Mouse (Mus musculus): ENCODE data around the gene Sec61b. TPM values are rescaled to one million over a fixed set of nuclear protein-coding genes. Genes with fewer than 3 reads are reported as not detected.

The Sec61b gene
- polyA plus RNA-seq, 1 experiment from 2014 or later = 495 TPM

- peak overlapping the region; percentile 61 for H3K4me2 ChIP-seq (replicated peaks; ENCODE audit: low read depth)
- ATAC-seq (ENCODE audit: low FRiP score, low TSS enrichment) = peak; percentile 33
- DNase-seq (ENCODE audit: low spot score) = peak; percentile 44
- peaks cover 23% of the 10 kb centered on the region for H3K36me3 ChIP-seq (ENCODE audit: control insufficient read depth, insufficient read depth, low read length)
- peak overlapping the region; percentile 80 for H3K4me3 ChIP-seq (ENCODE audit: low read depth, low read length)
- no peak for TF ChIP-seq CTCF (IDR thresholded peaks at IDR 0.05; ENCODE audit: low read depth)
- no peak for TF ChIP-seq EP300 (optimal IDR thresholded peaks at IDR 0.05)
- H3K27me3 ChIP-seq (ENCODE audit: control insufficient read depth, insufficient read depth, low read length) = no peaks in the 10 kb centered on the region
- peak overlapping the region; percentile 88 for H3K9ac ChIP-seq (ENCODE audit: low read length)
- H3K9me3 ChIP-seq (ENCODE audit: control insufficient read depth, low read length) = no peaks in the 10 kb centered on the region
- peak overlapping the region; percentile 97 for H3K27ac ChIP-seq (replicated peaks)
- 11% methylated on average over 31 of the region's 31 CpGs for WGBS
- H3K4me1 ChIP-seq (replicated peaks; ENCODE audit: control insufficient read depth, insufficient read depth) = no peaks in the 10 kb centered on the region
Measured at GRCm38 (mm10) chr4:47474730-47475643, 529 bp downstream of the Sec61b start.

- peaks cover 16% of the 10 kb centered on the region; the same call in 1 of the 2 replicates for H3K36me3 ChIP-seq (ENCODE audit: control insufficient read depth, insufficient read depth, low read length)
- peak; percentile 11 for DNase-seq (ENCODE audit: low spot score)
- 94% methylated on average over 6 of the region's 6 CpGs for WGBS
Measured at GRCm38 (mm10) chr4:47477539-47477938, 3.1 kb downstream of the Sec61b start.

GRCm38 (mm10) chr4:47480095-47480494 lies 5.6 kb downstream of the Sec61b start:
- Histone ChIP-seq H3K4me3 (ENCODE audit: low read depth, low read length) (no peak overlapping the region), H3K36me3 (ENCODE audit: control insufficient read depth, insufficient read depth, low read length) (peaks cover 16% of the 10 kb centered on the region; the same call in 1 of the 2 replicates), H3K9ac (ENCODE audit: low read length) (no peak overlapping the region), H3K4me1 (replicated peaks; ENCODE audit: control insufficient read depth, insufficient read depth) (no peaks in the 10 kb centered on the region), H3K9me3 (ENCODE audit: control insufficient read depth, low read length) (no peaks in the 10 kb centered on the region), H3K4me2 (replicated peaks; ENCODE audit: low read depth) (no peak overlapping the region), H3K27ac (replicated peaks) (no peak overlapping the region), H3K27me3 (ENCODE audit: control insufficient read depth, insufficient read depth, low read length) (no peaks in the 10 kb centered on the region)
- TF ChIP-seq EP300 (optimal IDR thresholded peaks at IDR 0.05) (no peak), CTCF (IDR thresholded peaks at IDR 0.05; ENCODE audit: low read depth) (no peak)
- no peak for DNase-seq (ENCODE audit: low spot score)
- ATAC-seq (ENCODE audit: low FRiP score, low TSS enrichment) = no peak
- WGBS = 95% methylated on average over 13 of the region's 13 CpGs

More at GRCm38 (mm10) chr4:47477539-47477938, 3.1 kb downstream of the Sec61b start:
- Histone ChIP-seq H3K4me1 (replicated peaks; ENCODE audit: control insufficient read depth, insufficient read depth) (no peaks in the 10 kb centered on the region), H3K9me3 (ENCODE audit: control insufficient read depth, low read length) (no peaks in the 10 kb centered on the region), H3K4me3 (ENCODE audit: low read depth, low read length) (no peak overlapping the region), H3K27ac (replicated peaks) (no peak overlapping the region), H3K4me2 (replicated peaks; ENCODE audit: low read depth) (no peak overlapping the region), H3K27me3 (ENCODE audit: control insufficient read depth, insufficient read depth, low read length) (no peaks in the 10 kb centered on the region), H3K9ac (ENCODE audit: low read length) (no peak overlapping the region)
- no peak for ATAC-seq (ENCODE audit: low FRiP score, low TSS enrichment)
- no peak for TF ChIP-seq EP300 (optimal IDR thresholded peaks at IDR 0.05)
- TF ChIP-seq CTCF (IDR thresholded peaks at IDR 0.05; ENCODE audit: low read depth) = no peak

- Histone ChIP-seq H3K36me3 (ENCODE audit: control insufficient read depth, insufficient read depth, low read length) (peaks cover 16% of the 10 kb centered on the region; the same call in 1 of the 2 replicates), H3K4me3 (ENCODE audit: low read depth, low read length) (no peak overlapping the region), H3K27me3 (ENCODE audit: control insufficient read depth, insufficient read depth, low read length) (no peaks in the 10 kb centered on the region), H3K9me3 (ENCODE audit: control insufficient read depth, low read length) (no peaks in the 10 kb centered on the region), H3K4me2 (replicated peaks; ENCODE audit: low read depth) (no peak overlapping the region), H3K4me1 (replicated peaks; ENCODE audit: control insufficient read depth, insufficient read depth) (no peaks in the 10 kb centered on the region), H3K27ac (replicated peaks) (no peak overlapping the region), H3K9ac (ENCODE audit: low read length) (no peak overlapping the region)
- 96% methylated on average over 9 of the region's 9 CpGs for WGBS
- TF ChIP-seq EP300 (optimal IDR thresholded peaks at IDR 0.05) (no peak), CTCF (IDR thresholded peaks at IDR 0.05; ENCODE audit: low read depth) (no peak)
- DNase-seq (ENCODE audit: low spot score) (no peak), ATAC-seq (ENCODE audit: low FRiP score, low TSS enrichment) (no peak)
Measured at GRCm38 (mm10) chr4:47480576-47480975, 6.1 kb downstream of the Sec61b start.

GRCm38 (mm10) chr4:47491243-47491642 lies 16.8 kb downstream of the Sec61b start:
- ATAC-seq (ENCODE audit: low FRiP score, low TSS enrichment) (no peak), DNase-seq (ENCODE audit: low spot score) (no peak)
- no peak overlapping the region for H3K27ac ChIP-seq (replicated peaks)
- H3K9ac ChIP-seq (ENCODE audit: low read length) = no peak overlapping the region
- no peak overlapping the region for H3K4me3 ChIP-seq (ENCODE audit: low read depth, low read length)
- H3K36me3 ChIP-seq (ENCODE audit: control insufficient read depth, insufficient read depth, low read length) = no peaks in the 10 kb centered on the region
- H3K9me3 ChIP-seq (ENCODE audit: control insufficient read depth, low read length) = no peaks in the 10 kb centered on the region
- no peak overlapping the region for H3K4me2 ChIP-seq (replicated peaks; ENCODE audit: low read depth)
- no peak for TF ChIP-seq CTCF (IDR thresholded peaks at IDR 0.05; ENCODE audit: low read depth)
- TF ChIP-seq EP300 (optimal IDR thresholded peaks at IDR 0.05) = no peak
- no peaks in the 10 kb centered on the region for H3K4me1 ChIP-seq (replicated peaks; ENCODE audit: control insufficient read depth, insufficient read depth)
- H3K27me3 ChIP-seq (ENCODE audit: control insufficient read depth, insufficient read depth, low read length) = no peaks in the 10 kb centered on the region
- 71% methylated on average over 6 of the region's 6 CpGs for WGBS
